Mouse (Mus musculus) c-Kit-negative CD71-positive TER-119-positive erythroid progenitor cells, embryonic 14.5 days (primary cell): ENCODE results near the gene Lpcat3.
"Not testable (repeated sequence)": the region's sequence is repeated elsewhere in the genome, so short reads cannot be mapped to it uniquely, and the experiment has no call there.

Experiments
- DNase-seq: peaks from one replicate; pipeline ENCODE4 v3.0.0-alpha.2; 2013; ENCODE audit warnings: low read depth, low spot score

Gene Lpcat3

GRCm38 (mm10) chr6:124662477-124663423 is at the start of gene Lpcat3:
Gene Lpcat3 (plus strand): TSS chr6:124663027.
- DNase-seq: peak; percentile 99

- DNase-seq: no peak
Measured at GRCm38 (mm10) chr6:124625612-124626011, 37.2 kb upstream of the Lpcat3 start.

GRCm38 (mm10) chr6:124626184-124626583 is 36.6 kb upstream of the Lpcat3 start:
- not testable (repeated sequence) for DNase-seq

DNA sequence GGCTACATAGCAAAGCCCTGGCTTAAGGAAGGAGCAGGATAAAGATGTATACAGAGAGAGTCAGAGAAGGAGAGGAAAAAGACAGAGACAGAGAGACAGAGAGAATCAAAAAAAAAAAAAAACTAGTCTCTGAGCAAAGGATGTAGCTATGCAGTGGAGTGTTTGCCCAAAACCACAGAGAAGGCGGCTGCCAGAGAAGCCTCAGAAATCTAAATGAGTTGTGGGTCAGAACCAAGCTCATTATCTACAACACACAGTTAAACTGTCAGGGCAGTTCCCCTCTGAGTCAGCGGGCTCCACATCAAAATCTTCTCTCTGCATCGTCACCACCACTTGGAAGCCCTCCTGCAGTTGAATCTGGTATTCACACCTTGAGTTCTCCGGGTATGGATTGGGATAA is 32.1 kb upstream of the Lpcat3 start:
- DNase-seq: no peak

DNA sequence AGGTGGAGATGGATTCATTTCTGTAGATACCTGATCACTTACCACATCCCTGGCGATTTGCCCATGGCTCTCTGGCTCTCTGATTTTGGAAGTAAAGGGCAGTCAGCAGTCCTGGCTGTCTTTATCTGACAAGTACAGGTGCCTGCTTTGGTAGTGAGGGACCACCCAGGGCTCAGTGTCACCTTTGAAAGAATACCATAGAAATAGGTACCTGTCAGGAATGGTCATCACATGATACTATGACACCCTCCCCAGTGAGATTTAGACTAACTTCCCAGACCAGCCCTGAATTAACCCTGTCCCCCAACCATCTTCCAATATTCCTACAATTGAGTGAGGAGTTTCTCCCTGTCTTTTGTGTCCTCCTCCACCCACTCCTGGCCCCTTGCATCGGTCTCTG is 26.8 kb upstream of the Lpcat3 start, which contains the start of gene C1s2:
Gene C1s2 (minus strand): TSS at position 101 of the 400 bp plus-strand sequence.
- not testable (repeated sequence) for DNase-seq

GRCm38 (mm10) chr6:124636858-124637460 is 25.9 kb upstream of the Lpcat3 start:
- not testable (repeated sequence) for DNase-seq

GRCm38 (mm10) chr6:124640041-124640440 is 22.8 kb upstream of the Lpcat3 start:
- no peak for DNase-seq

GRCm38 (mm10) chr6:124640997-124641396 is 21.8 kb upstream of the Lpcat3 start:
- peak; percentile 57 for DNase-seq

- DNase-seq: peak; percentile 41
Measured at GRCm38 (mm10) chr6:124646394-124646793, 16.4 kb upstream of the Lpcat3 start.

DNA sequence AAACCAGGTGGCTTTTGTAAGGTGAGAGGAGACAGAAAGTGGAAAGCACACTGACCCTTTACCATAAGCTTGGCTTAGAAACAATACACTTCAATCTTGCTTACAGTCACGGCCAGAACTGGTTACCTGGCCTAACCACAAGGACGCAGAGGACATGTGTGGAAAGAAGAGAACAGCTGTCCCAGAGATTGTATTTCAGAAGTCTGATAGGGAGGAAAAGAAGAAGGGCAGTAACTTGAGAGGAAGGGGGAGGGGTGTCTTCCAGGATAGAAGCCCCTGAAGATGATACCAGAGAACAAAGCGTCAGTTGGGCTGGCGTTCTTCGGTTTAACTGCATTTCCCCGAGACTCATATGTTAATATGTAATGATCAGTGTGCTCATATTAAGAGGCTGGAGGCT is 6.9 kb upstream of the Lpcat3 start:
- DNase-seq: no peak

DNA sequence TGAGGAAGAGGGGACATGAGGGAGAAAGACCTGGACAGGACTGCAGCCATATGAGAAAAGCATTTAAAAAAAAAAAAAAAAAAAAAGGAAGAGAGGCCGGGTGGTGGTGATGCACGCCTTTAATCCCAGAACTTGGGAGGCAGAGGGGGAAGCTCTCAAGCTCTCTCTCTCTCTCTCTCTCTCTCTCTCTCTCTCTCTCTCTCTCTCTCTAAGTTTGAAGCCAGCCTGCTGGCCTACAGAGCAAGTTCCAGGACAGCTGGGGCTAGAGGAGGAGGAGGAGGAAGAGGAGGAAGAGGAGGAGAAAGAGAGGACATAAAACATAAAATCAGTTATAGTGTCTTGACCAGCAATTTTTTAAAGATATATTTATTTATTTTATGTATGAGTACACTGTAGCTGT is 4.8 kb upstream of the Lpcat3 start:
- DNase-seq: no peak

- no peak for DNase-seq
Measured at GRCm38 (mm10) chr6:124661156-124661806, 1.5 kb upstream of the Lpcat3 start.

GRCm38 (mm10) chr6:124661995-124662394 is 832 bp upstream of the Lpcat3 start:
- DNase-seq: no peak

GRCm38 (mm10) chr6:124663424-124663795 is 583 bp downstream of the Lpcat3 start:
- peak; percentile 30 for DNase-seq

- peak; percentile 33 for DNase-seq
Measured at GRCm38 (mm10) chr6:124664256-124664655, 1.4 kb downstream of the Lpcat3 start.

DNA sequence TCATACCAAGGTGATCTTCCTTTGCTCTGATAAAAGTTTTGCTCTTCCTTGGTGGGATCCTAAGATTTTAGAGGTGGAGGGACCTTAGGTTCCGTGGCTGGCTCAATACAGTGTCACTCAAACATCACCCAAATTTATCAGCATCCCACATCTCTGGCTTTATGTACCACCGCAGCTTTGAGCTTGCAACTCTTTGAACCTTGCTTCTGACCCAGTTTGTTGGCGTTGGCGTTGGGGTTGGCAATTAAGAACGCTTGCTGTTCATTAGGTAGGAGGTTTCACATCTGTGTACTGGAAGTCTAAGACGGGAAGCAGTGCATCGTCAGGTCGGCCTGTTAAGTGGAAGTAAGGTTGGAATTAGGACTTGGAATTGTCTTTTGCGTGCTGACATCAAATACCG is 2.2 kb downstream of the Lpcat3 start:
- DNase-seq: no peak

- no peak for DNase-seq
Measured at GRCm38 (mm10) chr6:124669234-124669859, 6.5 kb downstream of the Lpcat3 start.

GRCm38 (mm10) chr6:124670281-124670900 is 7.6 kb downstream of the Lpcat3 start:
- DNase-seq: no peak

DNA sequence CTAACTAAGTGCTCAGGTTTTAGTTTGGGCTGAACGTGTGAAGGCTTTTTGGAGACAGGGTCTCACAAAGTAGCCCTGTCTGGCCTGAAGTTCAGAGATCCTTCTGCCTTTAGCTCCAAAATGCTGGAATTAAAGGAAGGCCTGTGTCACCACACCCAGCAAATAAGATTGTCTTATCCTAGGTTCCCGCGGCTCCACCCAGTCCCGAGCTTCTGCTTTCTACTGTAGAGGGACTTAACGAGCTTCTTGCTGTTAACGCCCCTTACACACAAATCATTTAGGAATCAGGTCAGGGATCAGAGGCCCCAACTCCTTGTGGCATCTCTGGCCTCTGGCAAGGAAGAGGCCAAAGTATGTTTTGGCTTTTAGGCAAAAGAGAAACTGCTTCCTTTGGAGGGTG is 9.3 kb downstream of the Lpcat3 start:
- no peak for DNase-seq

DNA sequence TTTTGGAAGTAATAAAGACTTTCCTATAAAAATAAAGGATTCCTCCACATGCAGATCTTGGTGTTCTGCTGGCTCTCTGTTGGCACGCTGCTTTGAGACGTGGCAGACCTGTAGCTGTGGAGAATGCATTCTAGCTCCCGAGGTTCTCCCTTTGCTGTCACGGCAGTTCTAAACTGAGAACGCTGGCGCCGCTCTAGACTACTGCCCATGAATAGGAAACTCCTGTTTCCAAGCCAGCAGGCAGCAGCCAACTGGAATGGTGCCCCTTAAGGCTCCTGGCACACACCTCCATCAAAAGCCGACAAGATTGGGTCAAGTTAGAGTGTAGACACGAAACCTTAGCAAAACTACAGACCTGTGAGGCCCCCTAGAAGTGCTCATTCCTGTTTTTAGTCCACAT is 10.8 kb downstream of the Lpcat3 start:
- no peak for DNase-seq

DNA sequence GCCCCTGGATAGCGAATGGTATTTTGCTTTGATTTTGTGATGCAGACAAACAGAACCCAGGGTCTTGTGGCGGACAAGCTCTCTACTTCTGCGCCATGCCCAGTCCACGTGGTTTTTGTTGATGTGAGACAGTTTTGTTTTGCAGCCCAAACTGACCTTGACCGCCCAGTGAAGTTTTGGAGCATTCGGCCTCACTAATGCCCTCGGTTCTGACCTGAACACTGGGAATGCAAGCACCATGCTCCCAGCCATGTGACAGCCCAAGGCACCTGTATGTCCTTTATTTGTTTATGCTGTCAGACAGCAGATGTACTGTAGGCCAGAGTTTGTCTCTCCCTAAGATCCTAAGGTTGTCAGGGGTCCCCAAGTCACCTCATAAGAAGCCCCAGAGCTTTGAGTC is 11.8 kb downstream of the Lpcat3 start:
- DNase-seq: no peak
